Mouse (Mus musculus) megakaryocyte, embryonic 14.5 days (primary cell): ENCODE results near the gene Olfr33. TPM values are rescaled to one million over a fixed set of nuclear protein-coding genes. Genes with fewer than 3 reads are reported as not detected.

ENCODE experiments used
- H3K27me3 ChIP-seq: replicated peaks from 2 replicates; pipeline ENCODE3; 2012; ENCODE audit warnings: inconsistent platforms
- H3K36me3 ChIP-seq: replicated peaks from 2 replicates; pipeline ENCODE3; 2012; ENCODE audit warnings: low read length, inconsistent platforms, mixed read lengths
- H3K4me1 ChIP-seq: 2 replicates; pipeline ENCODE4 v1.6.1; 2012; ENCODE audit warnings: inconsistent platforms
- H3K4me3 ChIP-seq: replicated peaks from 2 replicates; pipeline ENCODE3; 2012; ENCODE audit warnings: moderate library complexity, mild to moderate bottlenecking, inconsistent platforms
- H3K9me3 ChIP-seq: 2 replicates; pipeline ENCODE4 v1.6.1; 2012; ENCODE audit warnings: inconsistent platforms
- FLI1 ChIP-seq: IDR thresholded peaks from 2 replicates; pipeline ENCODE4 v1.6.1; 2012; ENCODE audit warnings: low read length, inconsistent platforms, mixed read lengths
- GATA1 ChIP-seq: IDR thresholded peaks from 3 replicates; pipeline ENCODE4 v1.6.1; 2012; ENCODE audit warnings: mixed read lengths, low read length, inconsistent platforms, borderline replicate concordance
- polyA plus RNA-seq: library from polyadenylated mRNA; stranded (reverse); fragments of >175 nt; gene quantifications from 2 replicates; pipeline ENCODE4 v1.2.3, GENCODE M21; 2012; ENCODE audit warnings: low replicate concordance; ENCODE audit not compliant: insufficient read depth

Olfr33 gene
- not detected in 2 replicates for polyA plus RNA-seq

DNA sequence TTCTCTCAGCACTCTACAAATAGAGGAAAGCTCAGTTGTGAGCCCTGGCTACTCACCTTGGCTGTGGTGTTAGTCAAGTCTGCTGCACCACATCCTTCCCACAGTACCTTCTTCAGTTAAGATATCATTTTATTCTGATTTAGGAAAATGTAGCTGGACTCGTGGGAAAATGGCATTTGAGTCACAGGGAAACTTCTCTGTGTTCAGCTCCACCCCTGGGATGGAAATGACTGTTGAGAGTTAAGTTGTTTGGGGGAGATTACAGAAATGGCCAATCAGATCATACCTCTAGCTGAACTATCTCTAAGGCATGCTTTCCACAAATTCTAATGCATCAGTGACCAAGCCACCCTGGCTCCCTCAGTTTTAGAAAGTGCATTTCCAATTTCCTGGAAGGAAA is at the start of gene Olfr33:
Olfr33 (minus strand) TSS at position 101 of the 400 bp plus-strand sequence.
- Histone ChIP-seq H3K27me3 (no peaks in the 10 kb centered on the region), H3K9me3 (no peaks in the 10 kb centered on the region), H3K4me1 (no peaks in the 10 kb centered on the region), H3K36me3 (no peaks in the 10 kb centered on the region), H3K4me3 (no peak within 1 kb of the TSS)
- no peak for TF ChIP-seq GATA1
- no peak for TF ChIP-seq FLI1

DNA sequence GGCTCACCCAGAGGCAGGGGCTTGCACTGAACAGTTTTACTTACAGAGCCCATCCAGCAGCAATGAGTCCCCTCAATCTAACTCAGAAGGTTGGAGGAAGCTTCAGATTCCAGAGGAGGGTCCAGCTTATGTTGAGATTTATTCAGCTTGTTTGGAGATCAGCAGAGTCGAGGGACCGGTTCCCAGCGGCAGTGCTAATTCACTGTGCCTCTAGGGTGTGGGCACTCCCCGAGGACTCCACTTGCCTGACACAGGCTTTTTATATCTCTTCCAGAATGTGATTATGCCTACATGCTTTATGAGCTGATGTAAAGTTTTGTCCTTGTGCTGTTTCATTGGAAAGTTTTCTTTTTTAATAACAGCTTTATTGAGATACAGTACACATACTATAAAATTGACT is 40.4 kb upstream of the Olfr33 start, which contains the start of the genes Olfr560 and Olfr78:
Olfr560 (minus strand) TSS at position 101 of the 400 bp plus-strand sequence.
Olfr78 (minus strand) TSS at position 206 of the 400 bp plus-strand sequence.
- Histone ChIP-seq H3K27me3 (no peaks in the 10 kb centered on the region), H3K9me3 (no peaks in the 10 kb centered on the region), H3K4me1 (no peaks in the 10 kb centered on the region), H3K4me3 (no peak within 1 kb of the TSS), H3K36me3 (no peaks in the 10 kb centered on the region)
- TF ChIP-seq FLI1 (no peak), GATA1 (no peak)

DNA sequence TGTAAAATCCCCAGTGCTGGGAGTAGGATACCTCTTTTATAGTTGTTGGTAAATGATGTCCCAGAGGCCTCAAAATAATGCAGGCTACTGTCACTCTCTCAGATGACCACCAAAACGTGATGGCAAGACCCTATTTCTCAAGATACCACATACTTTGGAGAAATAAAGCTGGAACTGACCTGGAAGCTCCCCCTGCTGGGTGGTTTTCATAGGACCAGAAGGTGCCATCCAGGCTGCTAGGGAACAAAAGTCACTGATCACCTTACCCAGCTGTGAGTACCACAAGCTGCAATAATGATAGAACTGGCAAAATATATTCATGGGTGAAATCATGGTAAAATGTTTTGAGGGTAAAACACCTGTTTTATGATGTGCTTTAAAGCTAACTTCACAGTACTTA is 33.2 kb upstream of the Olfr33 start:
- Histone ChIP-seq H3K9me3 (no peaks in the 10 kb centered on the region), H3K27me3 (no peaks in the 10 kb centered on the region)

DNA sequence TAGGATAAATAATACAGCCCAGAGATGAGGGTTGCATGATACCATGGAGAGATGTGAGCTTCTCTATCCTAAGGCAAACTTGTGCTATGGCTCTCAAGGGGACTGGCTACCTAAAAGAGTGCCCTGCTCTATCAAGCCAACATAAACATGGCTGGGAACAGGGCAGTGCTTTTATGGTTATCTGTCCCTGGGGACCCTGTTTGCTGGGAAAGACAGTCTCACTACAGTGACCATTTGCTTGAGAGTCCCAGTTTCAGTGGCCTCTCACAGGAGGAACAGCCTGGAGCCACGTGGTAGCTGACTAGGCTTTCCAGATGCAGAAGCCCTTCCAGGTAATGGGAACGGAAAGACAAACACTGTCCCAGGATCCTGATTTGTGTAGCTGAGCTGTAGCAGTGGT is 18.8 kb upstream of the Olfr33 start:
- Histone ChIP-seq H3K4me3 (no peak overlapping the region), H3K4me1 (peaks cover 4% of the 10 kb centered on the region; the same call in 1 of the 2 replicates), H3K36me3 (no peaks in the 10 kb centered on the region), H3K9me3 (no peaks in the 10 kb centered on the region), H3K27me3 (no peaks in the 10 kb centered on the region)
- no peak for TF ChIP-seq GATA1
- no peak for TF ChIP-seq FLI1

More for the DNA sequence above, 33.2 kb upstream of the Olfr33 start:
- Histone ChIP-seq H3K4me1 (no peaks in the 10 kb centered on the region), H3K36me3 (no peaks in the 10 kb centered on the region), H3K4me3 (no peak overlapping the region)
- TF ChIP-seq FLI1 (no peak), GATA1 (no peak)

DNA sequence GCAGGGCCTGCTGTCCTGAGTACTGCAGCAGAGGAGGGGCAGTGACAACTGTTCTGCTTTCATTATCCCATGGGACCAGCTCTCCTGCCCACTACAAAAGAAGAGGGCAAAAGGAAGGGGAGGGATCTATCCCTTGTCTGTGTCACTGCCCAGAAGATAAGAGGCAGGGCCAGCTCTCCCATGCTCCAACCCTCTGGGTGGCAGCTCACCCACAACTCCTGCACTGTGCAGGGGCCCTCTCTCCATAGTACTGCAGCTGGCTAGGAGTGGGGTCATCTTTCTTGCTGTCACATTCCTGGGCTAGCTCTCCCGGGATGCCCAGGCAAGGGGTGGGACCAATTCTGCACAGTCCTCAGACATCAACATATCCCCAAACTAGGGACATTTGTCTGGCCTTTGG is 14.9 kb upstream of the Olfr33 start:
- peaks cover 4% of the 10 kb centered on the region; the same call in 1 of the 2 replicates for H3K4me1 ChIP-seq
- TF ChIP-seq GATA1 (no peak), FLI1 (no peak)
- H3K27me3 ChIP-seq: no peaks in the 10 kb centered on the region

DNA sequence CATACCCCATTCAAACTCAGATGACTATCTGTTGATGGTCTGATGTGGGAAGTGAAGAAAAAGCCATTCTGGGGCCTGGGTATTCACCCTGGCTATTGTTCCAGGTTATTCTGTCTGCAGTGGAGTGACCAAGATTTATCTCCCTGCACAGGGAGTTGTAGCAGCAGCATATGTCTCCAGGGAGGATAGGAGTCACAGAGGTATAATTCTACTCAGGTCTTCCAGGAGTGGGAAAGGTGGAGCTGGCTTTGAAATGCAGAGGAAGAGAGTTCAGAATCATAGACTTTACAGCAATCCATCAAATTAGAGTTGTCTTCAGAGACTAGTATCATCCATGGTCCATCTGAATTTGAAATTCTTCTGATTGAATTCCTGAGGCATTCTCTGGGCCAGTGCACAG is 8.5 kb upstream of the Olfr33 start, which contains the start of gene Olfr559:
Olfr559 (minus strand) TSS at position 101 of the 400 bp plus-strand sequence.
- Histone ChIP-seq H3K4me1 (no peaks in the 10 kb centered on the region), H3K4me3 (no peak within 1 kb of the TSS), H3K9me3 (no peaks in the 10 kb centered on the region), H3K36me3 (no peaks in the 10 kb centered on the region), H3K27me3 (no peaks in the 10 kb centered on the region)
- TF ChIP-seq FLI1: no peak

More for the DNA sequence above, 14.9 kb upstream of the Olfr33 start:
- Histone ChIP-seq H3K4me3 (no peak overlapping the region), H3K36me3 (no peaks in the 10 kb centered on the region), H3K9me3 (no peaks in the 10 kb centered on the region)

DNA sequence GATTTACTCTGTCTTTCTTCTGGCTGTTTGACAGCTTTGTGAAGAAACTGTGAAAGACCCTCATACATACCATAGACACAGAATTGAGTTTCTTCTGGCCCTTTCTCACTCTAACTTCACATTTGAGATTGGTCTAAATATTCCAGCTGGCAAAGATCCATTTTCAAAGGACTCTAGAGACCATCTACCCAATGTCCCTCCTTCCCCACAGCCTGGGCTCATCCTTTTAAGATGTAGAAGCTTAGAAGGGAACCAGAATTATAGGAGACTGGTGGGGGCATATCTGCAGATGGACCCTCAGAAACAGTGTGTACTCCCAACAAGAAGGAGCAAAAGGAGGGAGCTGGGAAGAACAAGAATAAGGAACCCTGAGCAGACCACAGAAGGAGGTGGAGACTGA is 17.0 kb downstream of the Olfr33 start, which contains the start of gene Olfr558:
Olfr558 (plus strand) TSS at position 301 of the 400 bp plus-strand sequence.
- Histone ChIP-seq H3K27me3 (peaks cover 7% of the 10 kb centered on the region), H3K9me3 (peaks cover 2% of the 10 kb centered on the region; the same call in 1 of the 2 replicates), H3K4me1 (no peaks in the 10 kb centered on the region), H3K36me3 (no peaks in the 10 kb centered on the region), H3K4me3 (no peak within 1 kb of the TSS)
- TF ChIP-seq FLI1 (no peak), GATA1 (no peak)

DNA sequence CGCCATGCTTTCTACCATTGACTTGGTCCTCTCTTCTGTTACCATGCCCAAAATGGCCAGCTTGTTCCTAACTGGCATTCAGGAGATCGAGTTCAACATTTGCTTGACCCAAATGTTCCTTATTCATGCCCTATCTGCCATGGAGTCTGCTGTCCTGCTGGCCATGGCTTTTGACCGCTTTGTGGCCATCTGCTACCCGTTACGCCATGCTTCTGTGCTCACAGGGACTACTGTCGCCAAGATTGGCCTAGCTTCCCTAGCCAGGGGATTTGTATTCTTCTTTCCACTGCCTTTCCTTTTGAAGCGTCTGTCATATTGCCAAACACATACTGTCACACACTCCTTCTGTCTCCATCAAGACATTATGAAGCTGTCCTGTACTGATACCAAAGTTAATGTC is 20.4 kb downstream of the Olfr33 start:
- H3K9me3 ChIP-seq: peaks cover 2% of the 10 kb centered on the region; the same call in 1 of the 2 replicates
- peaks cover 11% of the 10 kb centered on the region for H3K27me3 ChIP-seq
- TF ChIP-seq FLI1: no peak
- no peak for TF ChIP-seq GATA1
- 0 out of 2 replicates have a peak, but pooled peaks cover 4% of the 10 kb centered on the region for H3K4me1 ChIP-seq
- H3K36me3 ChIP-seq: no peaks in the 10 kb centered on the region
- no peak overlapping the region for H3K4me3 ChIP-seq

DNA sequence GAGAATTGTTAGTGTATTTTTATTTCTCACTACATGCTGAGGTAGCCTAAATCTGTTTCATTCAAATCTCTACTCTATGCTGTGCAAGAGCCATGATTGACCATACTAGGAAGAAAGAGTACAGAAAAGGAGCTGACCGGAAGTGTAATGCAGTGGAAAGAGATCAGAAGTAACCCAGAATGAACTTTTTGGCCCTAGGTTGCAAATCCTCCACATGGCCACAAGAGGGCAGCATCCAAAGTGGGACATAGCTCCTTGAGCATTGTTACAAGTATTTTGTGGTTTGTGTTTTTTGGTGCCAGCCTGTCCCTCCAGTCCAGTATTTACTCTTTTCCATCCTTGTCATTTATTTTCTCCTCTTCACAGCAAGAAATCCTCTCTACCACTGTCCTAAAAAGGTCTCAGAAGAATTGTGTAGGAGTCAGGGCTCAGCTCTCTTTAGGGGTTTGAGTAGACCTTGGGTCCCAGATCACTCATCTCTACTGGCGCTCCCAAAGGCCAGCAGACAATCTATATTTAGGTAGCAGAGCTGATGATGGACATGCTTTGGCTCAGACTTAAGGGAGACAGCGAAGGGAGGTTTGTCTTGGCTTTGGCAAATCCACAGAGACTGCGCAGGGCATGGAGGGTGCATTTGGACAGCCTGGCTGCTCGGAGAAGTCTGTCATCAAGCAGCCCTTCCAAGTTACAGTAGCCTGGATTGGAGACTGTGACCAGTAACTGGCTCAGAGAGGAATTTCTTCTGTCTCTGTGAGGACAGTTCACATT is 23.3 kb downstream of the Olfr33 start, which contains the start of gene Olfr557:
Olfr557 (plus strand) TSS at position 553 of the 768 bp plus-strand sequence.
- H3K4me3 ChIP-seq: no peak within 1 kb of the TSS
- H3K27me3 ChIP-seq: peaks cover 8% of the 10 kb centered on the region
- H3K36me3 ChIP-seq: no peaks in the 10 kb centered on the region
- 0 out of 2 replicates have a peak, but pooled peaks cover 4% of the 10 kb centered on the region for H3K4me1 ChIP-seq
- no peak for TF ChIP-seq FLI1
- no peak for TF ChIP-seq GATA1
- peaks cover 2% of the 10 kb centered on the region; the same call in 1 of the 2 replicates for H3K9me3 ChIP-seq
